Mouse (Mus musculus) stomach, postnatal 0 days (tissue): ENCODE results near the gene Bspry. TPM values are rescaled to one million over a fixed set of nuclear protein-coding genes. Genes with fewer than 3 reads are reported as not detected.
A peak's percentile ranks its signal among the peaks of the same experiment; 100 is the strongest.

ENCODE experiments used
- ATAC-seq: fragments of 200-750 bp; cut with Nextera tagmentation; 2 replicates; pipeline ENCODE4 v1.8.0; 2017; ENCODE audit not compliant: low FRiP score, low TSS enrichment
- DNase-seq: peaks from one replicate; pipeline ENCODE4 v3.0.0-alpha.2; 2016; ENCODE audit warnings: low spot score
- H3K27ac ChIP-seq: fragments of 300-500 bp; sonication (generic); replicated peaks from 2 replicates; pipeline ENCODE4 v1.5.1; 2014; ENCODE audit warnings: mild to moderate bottlenecking, control low read depth
- H3K27me3 ChIP-seq: fragments of 300-500 bp; sonication (generic); 2 replicates; pipeline ENCODE4 v1.6.1; 2014; ENCODE audit warnings: low read length; ENCODE audit not compliant: control insufficient read depth, insufficient read depth
- H3K36me3 ChIP-seq: fragments of 300-500 bp; sonication (generic); 2 replicates; pipeline ENCODE4 v1.6.1; 2014; ENCODE audit warnings: low read length, mixed read lengths; ENCODE audit not compliant: control insufficient read depth, insufficient read depth
- H3K4me1 ChIP-seq: fragments of 300-500 bp; sonication (generic); replicated peaks from 2 replicates; pipeline ENCODE4 v1.6.1; 2014; ENCODE audit warnings: antibody characterized with exemption; ENCODE audit not compliant: control insufficient read depth, insufficient read depth
- H3K4me2 ChIP-seq: fragments of 300-500 bp; sonication (generic); replicated peaks from 2 replicates; pipeline ENCODE4 v1.6.1; 2014; ENCODE audit warnings: low read depth, mild to moderate bottlenecking, control low read depth, moderate library complexity
- H3K4me3 ChIP-seq: fragments of 300-500 bp; sonication (generic); 2 replicates; pipeline ENCODE4 v1.5.1; 2014; ENCODE audit warnings: low read depth, low read length, control low read depth
- H3K9ac ChIP-seq: fragments of 300-500 bp; sonication (generic); 2 replicates; pipeline ENCODE4 v1.6.1; 2014; ENCODE audit warnings: mild to moderate bottlenecking, low read length, control low read depth, mixed read lengths
- H3K9me3 ChIP-seq: fragments of 300-500 bp; sonication (generic); 2 replicates; pipeline ENCODE4 v1.6.1; 2016; ENCODE audit warnings: low read length; ENCODE audit not compliant: control insufficient read depth
- CTCF ChIP-seq: IDR thresholded peaks from 2 replicates; pipeline ENCODE4 v1.5.1; 2016; ENCODE audit warnings: antibody characterized with exemption, low read depth, mild to moderate bottlenecking, moderate library complexity
- EP300 ChIP-seq: optimal IDR thresholded peaks from 2 replicates; pipeline ENCODE3; 2016; ENCODE audit warnings: antibody characterized with exemption
- WGBS: fragments of 180-500 bp; shearing (Covaris S2); extraction: QIAGEN DNeasy Blood & Tissue Kit; methylation state at CpG from one replicate; pipeline ENCODE4 v1.1.7; 2014; 5-methylcytosine and 5-hydroxymethylcytosine counted together
- polyA plus RNA-seq: library from polyadenylated mRNA; unstranded; fragments of >200 nt; fragmentation: Nextera tagmentation; extraction: Ambion mirVana; gene quantifications from 2 replicates; pipeline ENCODE4 v1.2.1, GENCODE M21; 2015

Gene Bspry
- polyA plus RNA-seq, 1 experiment from 2014 or later: 32.5 TPM

DNA sequence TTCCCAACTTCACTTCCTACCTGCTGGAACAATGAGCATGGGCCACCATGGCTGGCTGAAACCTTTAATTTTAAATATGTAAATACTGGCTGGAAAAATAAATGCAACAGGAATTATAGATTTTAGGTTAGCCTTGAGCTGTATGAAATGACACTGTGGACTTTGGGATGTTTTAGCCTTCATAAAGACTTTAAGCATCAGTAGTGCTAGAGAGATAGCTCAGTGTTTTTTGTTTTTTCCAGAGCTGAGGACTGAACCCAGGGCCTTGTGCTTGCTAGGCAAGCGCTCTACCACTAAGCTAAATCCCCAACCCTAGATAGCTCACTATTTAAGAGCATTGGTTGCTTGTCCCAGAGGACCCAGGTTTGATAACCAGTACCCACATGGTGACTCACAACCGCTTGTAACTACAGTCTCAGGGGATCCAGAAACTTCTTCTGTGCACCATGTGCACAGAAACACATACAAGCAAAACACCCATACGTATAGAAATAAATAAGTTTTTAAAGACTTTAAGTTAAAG, 42.5 kb upstream of the Bspry start:
- DNase-seq (no peak), ATAC-seq (no peak)
- no peaks in the 10 kb centered on the region for H3K27me3 ChIP-seq
- H3K4me3 ChIP-seq: no peak overlapping the region
- H3K4me1 ChIP-seq: no peaks in the 10 kb centered on the region
- H3K36me3 ChIP-seq: no peaks in the 10 kb centered on the region
- H3K4me2 ChIP-seq: no peak overlapping the region
- no peaks in the 10 kb centered on the region for H3K9me3 ChIP-seq
- 89% methylated on average over 3 of the region's 3 CpGs for WGBS
- TF ChIP-seq CTCF: no peak
- TF ChIP-seq EP300: no peak
- no peak overlapping the region for H3K27ac ChIP-seq
- no peak overlapping the region for H3K9ac ChIP-seq

DNA sequence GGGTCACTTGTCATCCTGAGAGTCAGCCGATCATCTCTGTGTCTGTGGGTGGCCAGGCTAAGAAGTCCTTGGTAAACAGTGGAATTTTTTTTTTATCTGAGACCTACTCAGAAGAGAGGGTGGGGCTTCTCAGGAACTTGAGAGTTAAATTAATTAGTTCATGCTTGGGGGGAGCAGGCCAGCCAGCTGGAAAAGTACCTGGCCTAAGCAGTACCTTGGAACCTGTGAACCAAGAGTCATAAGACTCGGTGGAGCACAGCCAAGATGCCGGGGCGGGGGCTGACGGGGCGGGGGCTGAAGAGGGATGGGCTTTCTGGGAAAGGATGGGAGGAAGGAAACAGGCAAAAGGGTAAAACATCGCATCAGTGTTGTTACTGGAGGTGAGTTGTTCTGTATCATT, 42.0 kb upstream of the Bspry start:
- DNase-seq (no peak), ATAC-seq (no peak)
- Histone ChIP-seq H3K4me2 (no peak overlapping the region), H3K9ac (no peak overlapping the region), H3K27ac (no peak overlapping the region), H3K4me3 (no peak overlapping the region), H3K27me3 (no peaks in the 10 kb centered on the region), H3K36me3 (no peaks in the 10 kb centered on the region), H3K4me1 (no peaks in the 10 kb centered on the region), H3K9me3 (no peaks in the 10 kb centered on the region)
- TF ChIP-seq EP300: no peak
- TF ChIP-seq CTCF: no peak
- 63% methylated on average over 7 of the region's 7 CpGs for WGBS

DNA sequence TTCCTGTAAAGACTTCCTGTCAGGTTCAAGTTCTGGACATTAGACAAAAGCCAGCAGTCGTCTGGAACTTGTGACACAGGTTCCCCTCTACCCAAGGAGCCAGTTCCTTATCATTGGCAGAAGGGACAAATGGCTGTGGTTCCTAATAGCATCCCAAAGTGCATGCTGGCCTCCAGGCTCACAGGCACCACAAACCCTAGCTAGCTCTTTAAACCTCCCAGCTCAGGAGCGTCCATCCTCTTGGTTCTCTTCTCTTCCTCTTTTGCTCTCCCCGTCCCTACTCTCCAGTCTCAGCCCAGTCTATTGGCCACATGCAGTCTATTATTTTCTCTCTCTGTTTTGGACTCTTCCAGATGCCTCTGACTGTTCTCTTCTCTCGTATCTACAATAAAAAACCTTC, 40.1 kb upstream of the Bspry start:
- H3K27ac ChIP-seq: no peak overlapping the region
- no peak overlapping the region for H3K4me2 ChIP-seq
- ATAC-seq (no peak), DNase-seq (no peak)
- TF ChIP-seq CTCF (no peak), EP300 (no peak)
- H3K27me3 ChIP-seq: no peaks in the 10 kb centered on the region
- 64% methylated on average over 4 of the region's 4 CpGs for WGBS
- no peaks in the 10 kb centered on the region for H3K9me3 ChIP-seq
- no peaks in the 10 kb centered on the region for H3K4me1 ChIP-seq
- H3K9ac ChIP-seq: no peak overlapping the region
- H3K4me3 ChIP-seq: no peak overlapping the region
- no peaks in the 10 kb centered on the region for H3K36me3 ChIP-seq

DNA sequence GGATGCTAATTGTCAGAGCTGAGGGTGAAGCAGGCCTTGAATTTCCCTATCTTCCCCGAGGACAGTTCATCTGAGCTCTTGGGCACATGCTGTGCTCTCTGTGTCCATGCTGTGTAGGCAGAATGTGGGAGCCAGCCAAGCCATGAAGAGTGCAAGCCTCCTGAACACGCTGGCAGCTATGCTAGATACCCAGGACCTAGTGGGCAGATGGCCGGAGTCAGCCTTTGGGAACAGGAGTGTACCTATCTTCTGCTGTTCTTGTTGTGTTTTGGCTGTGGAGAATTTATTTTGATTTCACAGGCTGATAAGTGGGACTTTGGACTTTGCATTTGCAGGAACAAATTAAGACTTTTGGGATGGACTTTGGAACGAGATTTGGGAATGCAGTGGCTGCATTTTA, 39.3 kb upstream of the Bspry start:
- Histone ChIP-seq H3K9ac (no peak overlapping the region), H3K36me3 (no peaks in the 10 kb centered on the region), H3K4me1 (no peaks in the 10 kb centered on the region), H3K4me2 (no peak overlapping the region), H3K9me3 (no peaks in the 10 kb centered on the region), H3K4me3 (no peak overlapping the region), H3K27me3 (no peaks in the 10 kb centered on the region), H3K27ac (no peak overlapping the region)
- TF ChIP-seq CTCF (no peak), EP300 (no peak)
- DNase-seq: no peak
- no peak for ATAC-seq
- 81% methylated on average over 4 of the region's 4 CpGs for WGBS

DNA sequence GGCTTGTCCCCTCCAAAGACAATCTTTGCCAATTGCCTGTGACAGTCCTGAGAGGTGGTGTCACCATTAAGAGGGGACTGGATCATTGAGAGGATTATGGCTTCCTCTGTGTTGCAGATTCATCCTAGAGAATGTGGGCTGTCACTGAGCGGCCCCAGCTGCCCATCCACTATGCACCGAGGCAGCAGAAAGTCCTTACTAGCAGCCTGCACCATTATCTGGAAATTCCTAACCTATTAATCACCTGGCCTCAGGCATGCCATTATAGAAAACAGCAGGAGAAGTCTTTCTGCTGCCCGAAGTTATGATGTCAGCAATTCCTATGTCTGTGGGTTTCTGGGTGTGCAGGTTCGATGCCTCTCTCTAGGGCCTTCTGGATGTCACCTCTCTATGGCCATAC, 38.9 kb upstream of the Bspry start:
- no peak overlapping the region for H3K4me2 ChIP-seq
- no peak overlapping the region for H3K27ac ChIP-seq
- no peaks in the 10 kb centered on the region for H3K9me3 ChIP-seq
- H3K4me3 ChIP-seq: no peak overlapping the region
- H3K9ac ChIP-seq: no peak overlapping the region
- TF ChIP-seq EP300: no peak
- no peak for TF ChIP-seq CTCF
- no peak for DNase-seq
- no peak for ATAC-seq
- H3K4me1 ChIP-seq: no peaks in the 10 kb centered on the region
- H3K27me3 ChIP-seq: no peaks in the 10 kb centered on the region
- WGBS: 70% methylated on average over 4 of the region's 4 CpGs
- H3K36me3 ChIP-seq: no peaks in the 10 kb centered on the region

DNA sequence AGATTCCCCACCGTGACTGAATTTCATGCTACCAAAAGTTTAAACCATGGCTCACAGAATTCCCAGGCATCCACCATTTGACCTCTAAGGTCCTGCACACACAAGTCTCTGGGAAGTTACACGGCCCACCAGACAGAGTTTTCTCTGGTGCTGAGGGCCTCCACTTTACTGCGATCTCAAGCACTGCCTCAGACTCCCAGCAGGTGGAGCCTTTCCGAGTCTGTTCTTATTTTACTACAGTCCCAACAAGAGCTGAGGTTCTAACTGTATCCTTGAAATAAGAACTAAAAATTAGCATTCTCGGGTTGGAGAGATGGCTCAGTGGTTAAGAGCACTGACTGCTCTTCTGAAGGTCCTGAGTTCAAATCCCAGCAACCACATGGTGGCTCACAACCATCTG, 24.9 kb upstream of the Bspry start:
- Histone ChIP-seq H3K9me3 (no peaks in the 10 kb centered on the region), H3K4me2 (no peak overlapping the region), H3K9ac (no peak overlapping the region), H3K4me1 (no peaks in the 10 kb centered on the region), H3K36me3 (no peaks in the 10 kb centered on the region), H3K27me3 (no peaks in the 10 kb centered on the region), H3K27ac (no peak overlapping the region), H3K4me3 (no peak overlapping the region)
- ATAC-seq: peak; percentile 47; the same call in 1 of the 2 replicates
- WGBS: 48% methylated on average over 5 of the region's 5 CpGs
- TF ChIP-seq CTCF (peak; percentile 78), EP300 (no peak)
- peak; percentile 55 for DNase-seq

DNA sequence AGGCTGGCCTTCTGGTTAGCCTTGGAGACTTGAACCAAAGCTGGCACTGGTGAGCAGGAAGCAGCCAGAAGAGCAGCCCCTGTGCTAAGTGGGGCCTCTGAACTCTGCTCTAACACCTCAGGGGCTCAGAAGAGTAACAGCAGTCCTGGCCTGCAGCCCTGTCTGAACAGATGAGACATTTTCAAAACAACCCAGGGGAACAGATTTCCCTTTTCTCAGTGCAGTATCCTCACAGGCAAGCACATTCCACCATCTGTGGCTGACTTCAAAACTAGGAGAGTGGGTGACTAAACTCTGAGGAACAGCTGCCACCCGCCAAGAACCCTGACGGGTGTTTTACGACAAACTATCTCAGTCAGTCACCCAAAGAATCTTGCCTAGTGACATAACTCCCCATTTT, 20.8 kb upstream of the Bspry start:
- H3K27me3 ChIP-seq: no peaks in the 10 kb centered on the region
- ATAC-seq: no peak
- TF ChIP-seq CTCF (no peak), EP300 (no peak)
- H3K4me2 ChIP-seq: no peak overlapping the region
- no peak overlapping the region for H3K27ac ChIP-seq
- no peaks in the 10 kb centered on the region for H3K4me1 ChIP-seq
- H3K36me3 ChIP-seq: no peaks in the 10 kb centered on the region
- WGBS: 70% methylated on average over 3 of the region's 3 CpGs
- H3K9me3 ChIP-seq: no peaks in the 10 kb centered on the region
- no peak overlapping the region for H3K9ac ChIP-seq
- H3K4me3 ChIP-seq: no peak overlapping the region
- DNase-seq: no peak
